Mouse (Mus musculus) adipocyte (in vitro differentiated cells): ENCODE measurements around the gene Mybph.
"Not testable (repeated sequence)": the region's sequence is repeated elsewhere in the genome, so short reads cannot be mapped to it uniquely, and the experiment has no call there.

Experiments
- DNase-seq: peaks from one replicate; pipeline ENCODE4 v3.0.0-alpha.2; 2016; ENCODE audit warnings: low spot score

Mybph gene

GRCm38 (mm10) chr1:134233681-134234454 lies 40.6 kb downstream of the Mybph start:
- DNase-seq: no peak

GRCm38 (mm10) chr1:134234455-134235390 lies 41.5 kb downstream of the Mybph start:
- no peak for DNase-seq

- no peak for DNase-seq
These were observed 42.2 kb downstream of the Mybph start, which contains the start of gene Adora1 for GRCm38 (mm10) chr1:134235391-134235921. Gene Adora1 (minus strand): TSS chr1:134235431.

DNA sequence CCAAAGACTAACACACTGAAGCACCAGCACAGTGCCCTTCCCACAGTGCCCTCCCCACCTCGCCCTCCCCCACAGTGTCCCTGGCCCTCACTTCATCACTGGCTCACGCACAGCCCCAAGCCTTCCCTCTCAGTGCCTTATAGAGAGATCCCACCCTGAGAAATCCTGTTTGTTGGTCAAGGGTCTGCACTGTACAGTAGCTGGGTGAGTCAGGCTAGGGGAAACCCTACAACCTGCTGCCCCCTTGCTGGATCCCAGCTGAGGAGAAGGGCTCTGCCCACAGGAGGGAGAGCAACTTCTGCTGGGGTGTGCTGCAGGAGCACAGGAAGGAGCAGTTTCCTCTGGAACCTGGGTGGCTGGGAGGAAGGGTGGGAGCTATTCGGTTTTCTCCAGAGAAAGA lies 42.9 kb downstream of the Mybph start:
- no peak for DNase-seq

DNA sequence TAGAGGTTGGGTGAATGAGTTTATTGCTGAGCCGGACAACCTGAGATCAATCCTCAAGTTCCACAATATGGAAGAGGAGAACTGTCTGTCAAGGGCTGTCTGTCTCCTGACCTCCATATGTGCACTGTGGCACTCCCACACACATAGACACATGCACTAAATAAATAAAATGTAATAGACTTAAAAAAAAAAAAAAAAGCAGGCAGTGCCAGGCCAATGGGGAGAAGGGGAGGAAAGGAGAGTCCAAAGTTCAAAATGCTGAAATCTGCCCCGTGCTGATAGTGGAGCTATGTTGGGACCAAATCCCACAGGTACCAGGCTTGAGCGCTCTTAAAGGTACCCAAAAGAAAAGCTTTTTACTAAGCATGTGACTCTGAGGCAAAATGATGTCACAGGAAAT lies 44.2 kb downstream of the Mybph start:
- DNase-seq: no peak

- no peak for DNase-seq
These were observed 47.5 kb downstream of the Mybph start for GRCm38 (mm10) chr1:134240701-134241100.

DNA sequence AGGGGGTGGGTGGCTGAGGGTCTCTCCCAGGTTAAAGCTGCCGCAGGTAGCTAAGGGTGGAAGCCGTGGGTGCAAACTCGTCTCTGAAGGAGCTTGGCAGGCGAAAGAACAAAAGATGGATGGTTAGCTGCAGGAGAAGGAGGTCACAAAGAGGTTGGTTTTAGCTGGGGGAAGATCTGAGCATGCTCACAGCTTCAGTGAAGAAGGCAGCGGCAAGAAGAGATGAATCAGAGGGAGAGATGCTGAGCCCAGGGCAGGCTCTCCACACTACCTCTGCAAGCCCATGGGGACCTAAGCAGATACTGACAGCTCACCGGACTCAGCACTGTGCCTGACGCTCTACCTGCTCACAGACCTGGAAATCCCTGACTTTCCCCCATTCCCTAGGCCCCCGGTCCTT lies 48.0 kb downstream of the Mybph start:
- no peak for DNase-seq

- DNase-seq: peak; percentile 71
These were observed 49.0 kb downstream of the Mybph start for GRCm38 (mm10) chr1:134242286-134242685.

- DNase-seq: no peak
These were observed 50.3 kb downstream of the Mybph start for GRCm38 (mm10) chr1:134243505-134243904.

DNA sequence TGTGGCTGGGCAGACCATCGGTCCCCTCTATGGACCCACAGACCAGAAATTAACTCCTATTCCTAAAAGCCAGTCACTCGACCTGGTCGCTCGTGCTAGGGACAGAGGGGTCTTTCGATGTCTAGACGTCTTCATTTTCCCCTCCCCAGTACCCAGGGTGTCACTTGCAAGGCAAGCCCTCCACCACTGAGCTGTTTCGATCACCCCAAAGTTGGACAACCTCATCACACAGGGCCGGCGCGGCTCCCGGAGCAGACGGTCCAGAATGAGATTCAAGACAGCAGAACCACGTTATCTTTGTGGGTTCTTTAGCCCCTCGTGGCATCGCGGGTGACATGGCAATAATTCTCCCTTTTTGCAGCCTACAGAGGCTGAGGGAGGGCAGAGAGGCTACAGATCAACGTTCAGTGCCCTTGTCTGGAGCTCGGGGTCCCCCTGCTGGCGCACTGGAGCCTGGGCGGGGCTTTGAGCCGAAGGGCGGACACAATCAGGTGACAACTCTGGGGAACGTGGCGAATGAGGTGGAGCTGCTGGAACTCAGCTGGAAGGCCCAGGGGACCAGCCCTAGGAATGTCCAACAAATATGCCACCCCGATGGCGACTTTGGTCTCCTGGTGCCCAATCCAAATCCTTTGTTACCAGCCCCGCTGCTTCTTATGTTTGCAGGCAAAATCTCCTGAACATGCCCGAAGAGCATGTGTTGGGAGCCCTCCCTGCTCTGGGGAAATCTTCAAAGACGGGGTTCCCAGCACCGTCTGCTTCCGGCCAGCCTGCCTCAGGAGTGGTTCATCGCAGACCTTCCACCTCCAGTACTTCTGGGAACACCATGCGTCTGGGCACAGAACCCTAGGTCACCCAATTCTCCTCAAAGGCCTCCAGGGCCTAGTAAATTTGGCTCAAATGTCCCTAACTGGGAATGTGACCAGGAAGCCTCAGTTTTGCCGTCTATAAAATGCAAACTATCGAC lies 51.0 kb downstream of the Mybph start:
- DNase-seq: peak; percentile 75

GRCm38 (mm10) chr1:134245004-134245717 lies 51.9 kb downstream of the Mybph start:
- DNase-seq: peak; percentile 38

- peak; percentile 84 for DNase-seq
These were observed 53.3 kb downstream of the Mybph start for GRCm38 (mm10) chr1:134246590-134246989.

- DNase-seq: not testable (repeated sequence)
These were observed 56.4 kb downstream of the Mybph start for GRCm38 (mm10) chr1:134249681-134250080.
